Mouse (Mus musculus) hindlimb bud, embryonic 11.5 days (tissue): ENCODE measurements around the gene Ola1.

Experiments used
- DNase-seq: peaks from one replicate; pipeline ENCODE4 v3.0.0-alpha.2; 2012; ENCODE audit warnings: low read depth, low spot score; ENCODE audit errors: extremely low spot score

Gene Ola1

DNA sequence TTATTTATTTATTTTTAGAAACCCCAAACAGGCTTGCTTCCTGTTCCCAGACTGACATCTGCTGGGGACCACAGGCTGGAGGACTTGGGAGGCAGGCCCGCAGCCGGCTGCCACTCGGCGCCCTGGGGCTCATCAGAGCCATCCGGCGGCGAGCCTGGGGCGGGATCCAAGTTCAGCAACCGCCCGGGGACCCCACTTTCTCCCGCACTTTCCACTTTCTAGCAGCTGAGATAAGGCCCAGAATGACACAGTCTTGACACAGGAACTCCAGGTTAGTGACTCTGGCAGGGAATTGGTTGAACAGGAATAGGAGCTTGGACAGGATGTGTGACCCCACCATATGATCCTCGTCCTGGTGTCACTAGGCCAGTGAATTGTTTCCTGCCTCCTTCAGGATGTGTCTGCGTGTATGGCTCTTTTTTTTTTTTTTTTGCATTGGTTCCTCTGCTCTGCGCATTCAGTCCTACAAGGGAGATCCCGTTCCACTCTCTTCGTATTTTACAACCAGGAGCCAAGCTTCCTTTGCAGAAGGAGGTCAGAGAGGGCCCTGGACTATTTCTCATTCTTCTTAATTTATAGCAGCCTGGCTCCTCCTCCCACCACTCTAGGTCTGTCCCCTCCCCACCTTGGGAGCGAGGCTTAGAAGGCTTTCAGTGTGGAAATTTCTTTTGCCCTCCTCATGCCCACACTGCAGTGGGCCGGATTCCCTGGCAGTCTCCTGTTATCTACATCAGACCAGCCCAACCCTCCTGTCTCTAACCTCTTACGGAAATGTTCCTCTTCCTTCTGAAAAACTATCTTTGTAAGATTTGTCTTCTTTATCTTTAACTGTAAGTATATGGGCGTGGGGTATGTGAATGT, 152.2 kb downstream of the Ola1 start:
- no peak for DNase-seq

DNA sequence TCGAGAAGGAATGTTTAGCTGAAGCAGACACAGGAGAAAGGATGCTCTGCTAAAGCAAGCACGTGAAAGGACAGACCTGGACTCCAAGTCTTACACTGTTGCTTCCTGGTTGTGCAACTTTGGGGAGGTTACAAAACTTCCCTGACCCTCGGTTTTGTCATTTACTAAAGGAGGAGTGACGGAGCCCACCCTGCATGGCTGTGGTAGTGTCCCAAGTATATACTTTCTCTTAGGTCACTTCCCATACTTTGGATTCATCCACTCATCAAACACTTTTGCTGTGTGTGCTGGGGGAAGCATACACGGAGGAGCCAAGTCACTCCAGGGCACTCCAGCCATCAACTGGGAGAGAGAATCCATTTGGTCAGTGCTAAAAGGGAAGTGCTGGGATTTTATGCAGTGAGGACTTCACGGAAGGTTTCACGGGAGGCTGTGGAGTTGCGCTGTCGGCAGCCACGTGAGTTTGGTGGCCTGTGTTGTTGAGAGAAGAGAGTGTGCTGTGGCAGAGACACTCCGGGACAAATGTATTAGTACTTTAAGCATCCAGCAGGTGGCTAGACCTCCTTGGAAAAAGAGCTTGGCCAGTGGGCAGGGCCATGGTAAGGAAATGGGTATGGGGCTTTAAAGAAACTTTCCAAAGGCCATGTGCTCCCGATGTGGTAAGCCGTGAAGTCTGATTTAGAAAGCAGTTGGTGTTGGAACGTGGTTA, 154.7 kb downstream of the Ola1 start:
- no peak for DNase-seq

DNA sequence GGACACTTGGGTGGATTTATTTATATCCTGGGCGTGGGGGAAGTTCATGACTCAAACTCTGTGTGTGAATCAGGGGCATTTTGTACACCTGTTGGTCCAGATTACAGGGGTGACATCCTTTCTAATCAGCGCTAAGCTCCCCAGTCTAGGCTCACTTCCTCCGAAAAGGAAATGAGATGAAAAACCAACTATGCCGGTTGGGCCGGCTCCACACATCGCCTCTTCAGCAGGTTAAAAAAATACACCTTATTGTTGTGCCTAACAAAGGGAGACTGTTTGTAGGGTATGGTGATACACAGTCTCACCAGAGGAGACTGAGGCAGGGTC, 158.5 kb downstream of the Ola1 start:
- no peak for DNase-seq

DNA sequence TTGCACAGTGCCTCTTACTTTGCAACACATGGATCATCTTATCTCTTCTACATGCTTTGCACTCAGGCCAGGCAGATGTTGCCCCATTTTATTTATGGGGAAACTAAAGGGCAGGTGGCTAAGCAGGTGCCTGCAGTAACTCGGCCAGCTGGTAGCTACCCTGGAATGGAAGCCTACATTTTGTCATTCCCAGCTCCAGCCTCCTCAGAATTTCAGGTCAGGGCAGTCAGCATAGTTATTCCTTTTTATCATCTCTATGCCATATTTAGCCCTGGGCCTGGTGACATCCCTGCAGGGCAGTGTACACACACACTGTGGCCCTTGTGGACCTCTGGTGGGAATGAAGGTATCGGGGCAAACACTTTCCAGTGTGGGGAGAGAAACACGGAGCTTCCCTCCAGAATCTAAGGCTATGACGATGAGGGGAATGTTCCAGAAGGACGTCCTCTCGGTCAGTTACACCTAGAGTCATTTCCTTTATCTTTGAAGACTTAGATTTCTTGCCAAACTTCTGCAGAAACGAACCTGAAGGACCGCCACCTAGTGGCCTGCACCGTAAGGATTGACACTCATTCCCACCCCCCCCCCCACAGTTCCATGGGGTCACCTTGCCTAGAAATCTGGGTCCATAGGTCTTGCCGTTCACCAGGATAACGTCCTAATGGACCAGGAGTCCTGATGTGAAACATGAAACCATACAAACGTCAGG, 159.0 kb downstream of the Ola1 start:
- DNase-seq, result no peak

DNA sequence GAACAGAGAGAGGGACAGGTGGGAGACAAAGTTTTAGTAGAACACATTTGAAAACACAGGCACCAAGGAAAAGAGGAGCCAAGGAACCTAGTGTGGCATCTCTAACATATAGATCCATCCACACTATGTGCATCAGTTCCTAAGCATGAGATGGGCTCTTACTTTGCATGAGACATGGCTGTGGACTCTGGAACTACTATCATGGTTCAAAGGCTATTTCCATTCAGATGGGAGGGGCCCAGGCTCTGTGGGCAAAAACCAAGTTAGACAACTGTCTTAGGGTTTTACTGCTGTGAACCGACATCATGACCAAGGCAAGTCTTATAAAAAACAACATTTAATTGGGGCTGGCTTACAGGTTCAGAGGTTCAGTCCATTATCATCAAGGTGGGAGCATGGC, 160.4 kb downstream of the Ola1 start:
- DNase-seq, result no peak

DNA sequence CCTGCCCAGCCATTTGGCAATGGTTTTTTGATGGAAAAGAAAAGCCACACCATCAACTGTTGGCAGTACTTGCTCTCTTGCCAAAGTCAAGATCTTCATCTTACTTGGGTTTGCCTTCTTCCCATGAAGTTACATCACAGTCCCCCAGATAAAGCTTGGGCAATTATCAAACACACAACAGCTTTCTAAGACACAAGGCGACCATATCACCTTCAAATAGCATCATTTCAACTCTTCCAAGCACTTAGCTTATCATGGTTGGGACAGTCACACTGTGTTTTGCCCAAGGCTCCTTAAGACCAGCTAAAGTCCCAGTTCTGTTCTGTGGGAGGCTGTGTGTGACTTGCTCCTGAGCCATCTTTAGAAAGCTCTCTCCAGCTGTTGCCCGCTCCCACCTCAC, 161.1 kb downstream of the Ola1 start:
- no peak for DNase-seq

DNA sequence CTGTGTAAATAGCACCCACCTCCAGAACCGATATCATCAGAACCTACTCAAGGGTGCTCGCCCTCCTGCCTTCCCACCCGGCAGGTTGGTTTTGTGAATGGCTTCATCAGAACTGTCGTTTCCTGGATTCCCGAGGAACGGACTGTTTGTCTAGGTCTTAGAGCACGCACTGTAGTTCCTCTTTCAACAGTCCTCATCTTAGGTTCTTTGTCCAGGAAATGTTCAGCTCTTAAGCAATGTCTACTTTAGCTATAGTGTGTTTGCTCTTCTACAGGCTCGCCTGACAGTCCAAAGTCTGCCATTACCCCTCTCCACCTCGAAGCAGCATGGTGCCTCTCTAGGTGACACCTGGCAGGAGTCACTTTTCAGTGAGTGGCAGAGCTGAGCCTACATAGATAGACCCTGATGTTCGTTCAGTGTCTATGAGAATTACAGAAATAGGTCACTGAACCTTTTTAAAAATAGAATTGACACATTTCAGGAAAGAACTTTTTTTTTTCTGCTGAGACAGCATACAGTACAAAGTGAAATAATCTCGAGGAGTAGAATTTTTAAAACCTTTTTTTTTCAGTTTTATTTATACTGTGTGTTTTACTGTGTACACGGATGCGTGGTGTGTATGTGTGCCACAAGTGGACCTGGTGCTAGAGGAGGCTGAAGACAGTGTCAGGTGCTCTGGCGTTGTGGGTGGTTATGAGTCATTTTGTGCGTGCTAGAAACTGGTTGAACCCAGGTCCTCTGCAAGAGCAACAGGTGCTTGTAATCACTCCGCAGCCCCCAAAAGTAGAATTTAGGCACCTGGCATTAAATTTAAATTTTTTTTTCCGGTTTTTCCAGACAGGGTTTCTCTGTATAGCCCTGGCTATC, 162.4 kb downstream of the Ola1 start:
- no peak for DNase-seq

DNA sequence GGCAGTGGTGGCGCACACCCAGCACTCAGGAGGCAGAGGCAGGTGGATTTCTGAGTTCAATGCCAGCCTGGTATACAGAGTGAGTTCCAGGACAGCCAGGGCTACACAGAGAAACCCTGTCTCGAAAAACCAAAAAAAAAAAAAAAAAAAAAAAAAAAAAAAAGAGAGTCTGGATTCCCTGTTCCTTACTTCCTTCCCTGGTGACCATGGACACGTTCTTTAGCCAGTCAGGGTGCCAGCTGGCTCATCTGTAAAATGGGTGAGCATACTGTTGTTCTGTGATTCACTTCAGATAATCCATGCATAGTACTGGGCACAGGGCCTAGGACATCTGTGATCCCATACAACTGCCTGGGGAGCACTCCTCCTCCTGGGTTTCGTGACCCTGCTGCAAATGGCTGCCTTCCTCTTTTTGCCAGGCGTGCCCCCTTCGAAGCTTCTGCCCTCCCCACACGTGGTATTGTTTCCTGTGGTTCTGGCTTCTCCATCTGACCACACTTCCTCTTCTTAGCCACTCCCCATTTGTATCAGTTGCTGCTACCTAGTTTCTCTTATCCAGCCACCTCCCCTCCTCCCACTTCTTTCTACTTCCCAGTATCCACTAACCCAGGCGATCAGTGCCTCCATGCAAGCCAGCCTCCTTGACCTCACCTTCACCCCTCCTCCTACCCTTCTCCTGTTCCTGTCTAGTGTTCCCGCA, 164.8 kb downstream of the Ola1 start:
- DNase-seq, result no peak

DNA sequence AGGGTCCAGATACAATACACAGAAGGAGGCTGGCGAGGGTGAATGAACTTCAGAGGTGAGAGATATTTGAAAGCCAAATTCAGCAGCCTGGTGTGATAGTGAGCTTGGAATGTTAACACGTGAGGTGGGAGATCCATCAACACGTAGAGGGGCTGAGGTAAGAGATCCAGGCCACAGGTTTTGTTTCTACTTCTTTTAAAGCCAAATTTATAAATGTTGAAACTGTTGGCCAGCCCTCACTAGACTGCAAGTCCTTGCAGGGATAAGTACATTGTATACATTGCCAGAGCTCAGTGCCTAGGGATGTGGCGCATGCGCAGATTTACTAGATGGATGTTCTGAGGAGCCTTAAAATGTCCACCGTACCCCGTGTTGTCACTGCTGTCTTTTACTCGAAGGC, 168.3 kb downstream of the Ola1 start:
- no peak for DNase-seq

DNA sequence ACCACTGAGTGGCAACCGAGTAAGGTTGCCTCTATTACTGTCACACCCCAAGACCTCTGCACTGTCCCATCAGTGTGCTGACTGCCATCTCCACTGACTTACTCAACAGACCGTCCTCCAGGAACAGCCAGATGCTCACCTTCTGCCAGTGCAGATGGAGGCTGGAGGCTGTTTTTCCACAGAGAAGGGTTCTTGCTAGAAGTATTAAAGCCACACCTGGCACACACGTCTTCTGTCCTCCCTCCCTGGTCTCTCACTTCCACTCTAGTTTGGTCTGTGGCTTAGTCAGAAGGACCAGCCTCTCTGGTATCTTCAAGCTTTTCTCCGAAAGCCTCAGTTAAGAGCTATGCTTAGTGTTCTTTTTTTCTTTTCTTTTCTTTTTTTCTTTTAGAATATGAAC, 168.7 kb downstream of the Ola1 start:
- DNase-seq, result no peak

DNA sequence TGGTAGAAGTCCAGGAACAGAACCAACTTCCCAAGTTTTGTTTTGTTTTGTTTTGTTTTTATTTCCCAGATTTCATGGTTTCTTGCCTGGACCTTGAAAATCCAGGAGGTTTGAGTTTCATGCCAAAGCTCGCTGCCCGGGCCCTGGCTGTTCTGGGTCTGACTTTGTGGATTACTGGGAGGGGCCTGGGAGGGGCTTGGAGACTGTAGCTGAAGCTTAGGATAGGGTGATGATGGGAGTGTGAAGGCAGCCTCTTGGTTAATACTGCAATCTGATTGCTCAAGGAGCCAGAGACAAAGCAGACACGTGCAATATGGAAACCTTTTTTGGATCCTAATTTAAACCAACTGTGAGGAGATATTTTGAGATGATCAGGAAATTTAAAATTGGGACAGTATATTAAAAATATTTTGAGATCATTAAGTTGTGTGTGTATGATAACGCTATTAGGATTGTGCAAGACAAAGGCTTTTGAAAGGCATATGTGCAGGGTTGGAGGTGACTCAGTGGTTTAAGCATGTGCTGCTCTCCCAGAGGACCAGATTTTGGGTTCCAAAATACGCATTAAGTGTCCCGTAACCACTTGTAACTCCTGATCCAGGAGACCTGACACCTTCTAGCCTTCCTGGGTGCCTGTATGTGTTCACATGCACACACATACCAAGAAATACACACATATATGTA, 169.6 kb downstream of the Ola1 start:
- DNase-seq, result no peak

DNA sequence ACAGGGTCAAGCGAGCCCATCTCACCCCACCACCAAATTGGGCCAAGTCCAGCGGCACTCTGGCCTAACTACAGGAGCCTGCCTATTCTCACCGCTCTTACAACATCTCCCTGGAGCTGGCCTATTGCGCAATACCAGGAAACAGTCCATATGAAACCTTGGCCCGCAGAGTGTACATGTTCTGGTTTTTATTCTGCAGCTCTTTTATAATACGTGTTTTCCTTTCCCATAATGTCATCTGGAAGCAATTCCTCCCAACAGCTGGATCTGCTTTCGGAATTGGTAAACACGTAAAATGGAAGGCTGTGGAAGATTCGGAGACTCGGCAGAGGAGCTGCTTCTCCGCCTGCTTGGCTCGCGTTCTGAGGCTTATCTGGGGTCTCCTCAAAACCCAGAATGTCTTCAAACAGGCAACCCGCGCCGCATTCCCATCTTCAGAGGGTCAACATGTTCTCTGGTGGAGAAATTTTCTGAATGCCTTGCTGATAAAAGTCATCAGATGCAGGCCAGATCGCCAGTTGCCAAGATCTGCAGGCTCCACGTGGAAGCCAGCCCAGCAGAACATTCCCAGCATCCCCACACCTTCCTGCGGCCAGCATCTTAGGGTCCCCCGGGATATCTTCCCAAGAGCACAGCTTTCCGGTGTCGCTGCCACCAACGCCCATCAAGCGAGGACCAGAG, 171.5 kb downstream of the Ola1 start:
- no peak for DNase-seq

DNA sequence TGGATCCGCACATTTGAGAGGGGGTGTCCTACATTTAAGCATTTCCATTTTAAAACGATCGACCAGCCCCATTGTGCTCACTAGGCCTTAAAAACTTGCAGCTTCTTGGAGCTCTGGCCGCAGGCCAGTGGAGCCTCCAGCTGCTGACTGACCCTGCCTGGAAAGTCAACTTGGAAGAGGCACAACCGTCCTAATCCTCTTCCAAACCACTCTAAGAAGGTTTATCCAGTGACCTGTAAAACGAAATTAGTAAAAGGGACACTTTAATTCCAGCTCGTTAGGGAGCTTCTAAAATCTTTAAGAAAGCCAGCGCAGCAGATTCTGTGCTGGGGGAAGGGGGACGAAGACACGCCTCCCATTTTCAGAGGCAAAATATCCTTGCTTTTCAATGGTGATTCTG, 172.1 kb downstream of the Ola1 start:
- DNase-seq, result no peak

DNA sequence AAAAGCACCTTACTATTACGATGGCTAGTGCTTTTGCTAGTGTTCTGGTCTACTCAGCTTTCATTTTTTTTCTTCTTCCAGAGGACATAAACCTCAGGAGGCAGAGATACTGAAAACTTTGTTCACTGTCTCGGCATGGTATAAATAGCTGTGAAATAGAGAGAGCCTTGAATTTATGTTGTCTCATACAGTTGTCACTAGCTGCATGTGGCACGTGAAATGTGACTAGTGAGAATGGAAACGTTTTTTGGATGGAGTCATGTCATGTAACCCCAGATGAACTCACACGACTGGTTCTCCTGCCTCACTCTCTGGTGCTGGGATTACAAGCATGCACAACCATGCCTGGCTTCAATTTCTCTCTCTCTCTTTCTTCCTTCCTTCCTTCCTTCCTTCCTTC, 173.2 kb downstream of the Ola1 start:
- DNase-seq, result no peak
